Mouse (Mus musculus): Measurements from ENCODE around the gene Cnot8. TPM values are rescaled to one million over a fixed set of nuclear protein-coding genes. Genes with fewer than 3 reads are reported as not detected.

Gene Cnot8
- total RNA-seq, 1 experiment: 60.6 TPM

- in situ Hi-C loops (cut with MboI; ENCODE audit: low sequenced_read_pairs in 2 of 2, unreplicated experiment in 2 of 2): no loop called here
- TF ChIP-seq MAFK (IDR thresholded peaks at IDR 0.05; ENCODE audit: insufficient read depth, low read depth, low read length) (no peak), HCFC1 (IDR thresholded peaks at IDR 0.05; ENCODE audit: borderline replicate concordance, insufficient read depth, low read length) (no peak), ZNF384 (IDR thresholded peaks at IDR 0.05; ENCODE audit: low read depth, low read length) (no peak), ZC3H11A (IDR thresholded peaks at IDR 0.05; ENCODE audit: borderline replicate concordance, low read depth, low read length) (no peak), CHD2 (IDR thresholded peaks at IDR 0.05; ENCODE audit: low read depth, low read length) (no peak)
- Histone ChIP-seq H3K9me3 (ENCODE audit: control insufficient read depth, insufficient read depth, low read depth, low read length) (no peaks in the 10 kb centered on the region), H3K27ac (ENCODE audit: insufficient read depth, low read depth, low read length, poor library complexity, severe bottlenecking) (no peak overlapping the region), H3K4me3 (ENCODE audit: insufficient read depth in 1 of 2, low read depth in 1 of 2, low read length in 2 of 2, poor library complexity in 1 of 2, severe bottlenecking in 1 of 2) (no peak overlapping the region), H3K36me3 (ENCODE audit: control insufficient read depth, insufficient read depth, low read length, poor library complexity, severe bottlenecking) (peaks cover 13% of the 10 kb centered on the region), H3K9ac (ENCODE audit: insufficient read depth, low read depth, low read length, poor library complexity, severe bottlenecking) (no peak overlapping the region), H3K4me1 (ENCODE audit: control insufficient read depth in 2 of 2, insufficient read depth in 2 of 2, low read length in 2 of 2, poor library complexity in 1 of 2) (0 out of 4 replicates have a peak, but pooled peaks cover 0 to 2% of the 10 kb centered on the region in 2 experiments)
- DNase-seq (ENCODE audit: low read depth, low spot score): no peak
Measured at GRCm38 (mm10) chr11:58065025-58065424, 38.9 kb upstream of the Cnot8 start.

GRCm38 (mm10) chr11:58072978-58073377 lies 31.0 kb upstream of the Cnot8 start:
- Histone ChIP-seq H3K9me3 (ENCODE audit: control insufficient read depth, insufficient read depth, low read depth, low read length) (no peaks in the 10 kb centered on the region), H3K27ac (ENCODE audit: insufficient read depth, low read depth, low read length, poor library complexity, severe bottlenecking) (no peak overlapping the region), H3K36me3 (ENCODE audit: control insufficient read depth, insufficient read depth, low read length, poor library complexity, severe bottlenecking) (no peaks in the 10 kb centered on the region), H3K4me3 (ENCODE audit: insufficient read depth in 1 of 2, low read depth in 1 of 2, low read length in 2 of 2, poor library complexity in 1 of 2, severe bottlenecking in 1 of 2) (no peak overlapping the region), H3K9ac (ENCODE audit: insufficient read depth, low read depth, low read length, poor library complexity, severe bottlenecking) (no peak overlapping the region), H3K4me1 (ENCODE audit: control insufficient read depth in 2 of 2, insufficient read depth in 2 of 2, low read length in 2 of 2, poor library complexity in 1 of 2) (peaks cover 0 to 3% of the 10 kb centered on the region in 2 experiments; a peak in 1 of 4 replicates)
- TF ChIP-seq ZNF384 (IDR thresholded peaks at IDR 0.05; ENCODE audit: low read depth, low read length) (no peak), CHD2 (IDR thresholded peaks at IDR 0.05; ENCODE audit: low read depth, low read length) (no peak), MAFK (IDR thresholded peaks at IDR 0.05; ENCODE audit: insufficient read depth, low read depth, low read length) (no peak), HCFC1 (IDR thresholded peaks at IDR 0.05; ENCODE audit: borderline replicate concordance, insufficient read depth, low read length) (no peak), ZC3H11A (IDR thresholded peaks at IDR 0.05; ENCODE audit: borderline replicate concordance, low read depth, low read length) (no peak)
- in situ Hi-C loops (cut with MboI; ENCODE audit: low sequenced_read_pairs in 2 of 2, unreplicated experiment in 2 of 2): no loop called here
- DNase-seq (ENCODE audit: low read depth, low spot score): no peak

- Histone ChIP-seq H3K4me3 (ENCODE audit: insufficient read depth in 1 of 2, low read depth in 1 of 2, low read length in 2 of 2, poor library complexity in 1 of 2, severe bottlenecking in 1 of 2) (no peak overlapping the region), H3K4me1 (ENCODE audit: control insufficient read depth in 2 of 2, insufficient read depth in 2 of 2, low read length in 2 of 2, poor library complexity in 1 of 2) (peaks cover 0 to 3% of the 10 kb centered on the region in 2 experiments; a peak in 1 of 4 replicates), H3K36me3 (ENCODE audit: control insufficient read depth, insufficient read depth, low read length, poor library complexity, severe bottlenecking) (no peaks in the 10 kb centered on the region), H3K9ac (ENCODE audit: insufficient read depth, low read depth, low read length, poor library complexity, severe bottlenecking) (no peak overlapping the region), H3K27ac (ENCODE audit: insufficient read depth, low read depth, low read length, poor library complexity, severe bottlenecking) (no peak overlapping the region), H3K9me3 (ENCODE audit: control insufficient read depth, insufficient read depth, low read depth, low read length) (no peaks in the 10 kb centered on the region)
- no peak for DNase-seq (ENCODE audit: low read depth, low spot score)
- TF ChIP-seq ZNF384 (IDR thresholded peaks at IDR 0.05; ENCODE audit: low read depth, low read length) (no peak), CHD2 (IDR thresholded peaks at IDR 0.05; ENCODE audit: low read depth, low read length) (no peak), ZC3H11A (IDR thresholded peaks at IDR 0.05; ENCODE audit: borderline replicate concordance, low read depth, low read length) (no peak), MAFK (IDR thresholded peaks at IDR 0.05; ENCODE audit: insufficient read depth, low read depth, low read length) (no peak), HCFC1 (IDR thresholded peaks at IDR 0.05; ENCODE audit: borderline replicate concordance, insufficient read depth, low read length) (no peak)
- in situ Hi-C loops (cut with MboI; ENCODE audit: low sequenced_read_pairs in 2 of 2, unreplicated experiment in 2 of 2): no loop called here
Measured at GRCm38 (mm10) chr11:58077270-58077669, 26.7 kb upstream of the Cnot8 start.

GRCm38 (mm10) chr11:58081716-58082115 lies 22.2 kb upstream of the Cnot8 start:
- H3K4me3 ChIP-seq (ENCODE audit: insufficient read depth in 1 of 2, low read depth in 1 of 2, low read length in 2 of 2, poor library complexity in 1 of 2, severe bottlenecking in 1 of 2): no peak overlapping the region
- H3K9me3 ChIP-seq (ENCODE audit: control insufficient read depth, insufficient read depth, low read depth, low read length): no peaks in the 10 kb centered on the region
- in situ Hi-C loops (cut with MboI; ENCODE audit: low sequenced_read_pairs in 2 of 2, unreplicated experiment in 2 of 2): no loop called here
- TF ChIP-seq ZC3H11A (IDR thresholded peaks at IDR 0.05; ENCODE audit: borderline replicate concordance, low read depth, low read length): no peak
- no peak for TF ChIP-seq HCFC1 (IDR thresholded peaks at IDR 0.05; ENCODE audit: borderline replicate concordance, insufficient read depth, low read length)
- no peak for TF ChIP-seq ZNF384 (IDR thresholded peaks at IDR 0.05; ENCODE audit: low read depth, low read length)
- TF ChIP-seq MAFK (IDR thresholded peaks at IDR 0.05; ENCODE audit: insufficient read depth, low read depth, low read length): no peak
- no peak for TF ChIP-seq CHD2 (IDR thresholded peaks at IDR 0.05; ENCODE audit: low read depth, low read length)
- no peak overlapping the region for H3K27ac ChIP-seq (ENCODE audit: insufficient read depth, low read depth, low read length, poor library complexity, severe bottlenecking)
- H3K36me3 ChIP-seq (ENCODE audit: control insufficient read depth, insufficient read depth, low read length, poor library complexity, severe bottlenecking): no peaks in the 10 kb centered on the region
- H3K4me1 ChIP-seq (ENCODE audit: control insufficient read depth in 2 of 2, insufficient read depth in 2 of 2, low read length in 2 of 2, poor library complexity in 1 of 2): peaks cover 0 to 4% of the 10 kb centered on the region in 2 experiments; a peak in 2 of 4 replicates
- DNase-seq (ENCODE audit: low read depth, low spot score): no peak
- no peak overlapping the region for H3K9ac ChIP-seq (ENCODE audit: insufficient read depth, low read depth, low read length, poor library complexity, severe bottlenecking)
